Mouse (Mus musculus) cortical plate, adult 2 months (tissue): ENCODE results near the gene Gemin5.

Experiments
- CTCF ChIP-seq: fragments of 200-500 bp; IDR thresholded peaks from 2 replicates; pipeline ENCODE4 v1.5.1; 2011; ENCODE audit warnings: mild to moderate bottlenecking, control low read depth, low read length; ENCODE audit not compliant: insufficient read depth; ENCODE audit errors: extremely low read depth
- POLR2A ChIP-seq: fragments of 200-500 bp; IDR thresholded peaks from 2 replicates; pipeline ENCODE4 v1.6.1; 2011; ENCODE audit warnings: mild to moderate bottlenecking, low read length, control low read depth; ENCODE audit not compliant: insufficient read depth; ENCODE audit errors: extremely low read depth

DNA sequence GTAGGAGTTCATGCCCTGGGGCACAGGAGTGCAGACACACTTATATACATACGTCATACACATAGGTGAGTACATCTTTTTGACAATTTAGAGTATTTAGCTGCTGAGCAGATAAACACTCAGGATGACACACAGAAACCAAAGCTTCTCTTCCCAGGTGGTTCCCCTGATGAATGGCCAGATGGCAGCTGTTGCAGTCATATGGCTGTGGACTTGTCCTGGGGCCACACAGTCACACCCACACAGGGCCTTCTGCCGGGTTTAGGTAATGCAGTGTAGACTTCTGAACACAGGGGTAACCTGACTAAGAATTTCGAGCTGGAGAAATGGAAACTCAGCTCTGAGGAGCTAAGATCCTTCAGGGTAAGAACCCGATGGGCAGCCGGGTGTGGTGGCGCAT, 86.6 kb downstream of the Gemin5 start:
- TF ChIP-seq CTCF (no peak), POLR2A (no peak)
